Mouse (Mus musculus): ENCODE results near the gene Tmem86a. TPM values are rescaled to one million over a fixed set of nuclear protein-coding genes. Genes with fewer than 3 reads are reported as not detected.

Gene Tmem86a
- polyA plus RNA-seq, 1 experiment from 2014 or later, result 36.5 TPM

- H3K36me3 ChIP-seq (ENCODE audit: insufficient read depth, low read length), result no peaks in the 10 kb centered on the region
- 76% methylated on average over 1 of the region's 1 CpGs for WGBS
- TF ChIP-seq CTCF (IDR thresholded peaks at IDR 0.05), result no peak
- no peak for TF ChIP-seq EP300 (IDR thresholded peaks at IDR 0.05)
- no peak overlapping the region for H3K9ac ChIP-seq (replicated peaks; ENCODE audit: low read depth)
- no peak overlapping the region for H3K27ac ChIP-seq (ENCODE audit: low read length)
- H3K27me3 ChIP-seq (replicated peaks; ENCODE audit: insufficient read depth, low read length), result no peaks in the 10 kb centered on the region
- ATAC-seq, result peak; percentile 67
- DNase-seq (ENCODE audit: low spot score), result peak; percentile 62
- H3K4me3 ChIP-seq (ENCODE audit: low read depth, low read length), result no peak overlapping the region
- H3K4me1 ChIP-seq (ENCODE audit: insufficient read depth, low read depth, low read length), result no peaks in the 10 kb centered on the region
- H3K9me3 ChIP-seq (ENCODE audit: low read length), result no peaks in the 10 kb centered on the region
- no peak overlapping the region for H3K4me2 ChIP-seq (replicated peaks; ENCODE audit: low read depth, low read length)
Measured at GRCm38 (mm10) chr7:47103671-47104414, 53.4 kb downstream of the Tmem86a start.

Small RNA genes lying within 50 kb of the gene (microRNA-seq; reads per million reads assigned to microRNA genes)
- gene Mir7056, result not detected

Other genes starting within 250 kb of the Tmem86a start
- 533 and 589 TPM in 2 replicates for gene Ldha, start 209.1 kb upstream of the Tmem86a start, polyA plus RNA-seq (2015; fragmentation: Nextera tagmentation; extraction: Ambion mirVana)
- gene Ldhc, start 189.4 kb upstream of the Tmem86a start, polyA plus RNA-seq (2015; fragmentation: Nextera tagmentation; extraction: Ambion mirVana), result 0.11 TPM in 1 of 2 replicates, not detected in the other
- gene Tsg101, start 130.6 kb upstream of the Tmem86a start, polyA plus RNA-seq (2015; fragmentation: Nextera tagmentation; extraction: Ambion mirVana), result 134 and 150 TPM in 2 replicates
- gene Uevld, start 92.1 kb upstream of the Tmem86a start, polyA plus RNA-seq (2015; fragmentation: Nextera tagmentation; extraction: Ambion mirVana), result 4.1 and 6.0 TPM in 2 replicates
- gene Gm9999, start 67.0 kb upstream of the Tmem86a start, polyA plus RNA-seq (2015; fragmentation: Nextera tagmentation; extraction: Ambion mirVana), result not detected in 2 replicates
- gene Spty2d1, start 42.2 kb upstream of the Tmem86a start, polyA plus RNA-seq (2015; fragmentation: Nextera tagmentation; extraction: Ambion mirVana), result 13.1 and 14.9 TPM in 2 replicates
- gene Ptpn5, start 83.1 kb downstream of the Tmem86a start, polyA plus RNA-seq (2015; fragmentation: Nextera tagmentation; extraction: Ambion mirVana), result 1.2 and 1.7 TPM in 2 replicates
- not detected in 2 replicates for gene Mrgpra6, start 154.3 kb downstream of the Tmem86a start, polyA plus RNA-seq (2015; fragmentation: Nextera tagmentation; extraction: Ambion mirVana)
- 0.13 and 0.14 TPM in 2 replicates for gene Mrgpra9, start 202.2 kb downstream of the Tmem86a start, polyA plus RNA-seq (2015; fragmentation: Nextera tagmentation; extraction: Ambion mirVana)